Mouse (Mus musculus) cerebellum, postnatal 14 days (tissue): ENCODE measurements around the gene Cep170.
"Not testable (repeated sequence)": the region's sequence is repeated elsewhere in the genome, so short reads cannot be mapped to it uniquely, and the experiment has no call there.

Experiments
- DNase-seq, 2 experiments: peaks; one replicate each; pipeline ENCODE4 v3.0.0; 2021; ENCODE audit warnings: mixed read lengths in 2 of 2

The Cep170 gene

GRCm38 (mm10) chr1:176814036-176814420 is at the start of gene Cep170:
Gene Cep170, minus strand, starts transcription at chr1:176814067.
- peak; percentile 100 for DNase-seq

- DNase-seq, result peak; percentile 87 to 88
Measured at GRCm38 (mm10) chr1:176861981-176862644, 48.2 kb upstream of the Cep170 start.

- DNase-seq, result no peak
Measured at GRCm38 (mm10) chr1:176852813-176853590, 39.1 kb upstream of the Cep170 start.

- no peak for DNase-seq
Measured at GRCm38 (mm10) chr1:176851401-176851800, 37.5 kb upstream of the Cep170 start.

- DNase-seq, result no peak
Measured at GRCm38 (mm10) chr1:176849377-176849776, 35.5 kb upstream of the Cep170 start.

- no peak for DNase-seq
Measured at GRCm38 (mm10) chr1:176848613-176849290, 34.9 kb upstream of the Cep170 start.

GRCm38 (mm10) chr1:176847118-176847859 is 33.4 kb upstream of the Cep170 start:
- DNase-seq, result no peak

- DNase-seq, result no peak
Measured at GRCm38 (mm10) chr1:176845082-176845977, 31.5 kb upstream of the Cep170 start.

GRCm38 (mm10) chr1:176836562-176836961 is 22.7 kb upstream of the Cep170 start:
- not testable (repeated sequence) for DNase-seq

GRCm38 (mm10) chr1:176835501-176836294 is 21.8 kb upstream of the Cep170 start:
- DNase-seq, result peak in 1 of 2 experiments; percentile 19

GRCm38 (mm10) chr1:176834880-176835279 is 21.0 kb upstream of the Cep170 start:
- no peak for DNase-seq

GRCm38 (mm10) chr1:176833948-176834347 is 20.1 kb upstream of the Cep170 start:
- DNase-seq, result no peak

GRCm38 (mm10) chr1:176833257-176833656 is 19.4 kb upstream of the Cep170 start:
- DNase-seq, result no peak

- DNase-seq, result no peak
Measured at GRCm38 (mm10) chr1:176832607-176833006, 18.7 kb upstream of the Cep170 start.

GRCm38 (mm10) chr1:176832071-176832470 is 18.2 kb upstream of the Cep170 start:
- DNase-seq, result no peak

GRCm38 (mm10) chr1:176828666-176829065 is 14.8 kb upstream of the Cep170 start:
- no peak for DNase-seq

GRCm38 (mm10) chr1:176827945-176828485 is 14.1 kb upstream of the Cep170 start:
- DNase-seq, result no peak

- DNase-seq, result no peak
Measured at GRCm38 (mm10) chr1:176827365-176827764, 13.5 kb upstream of the Cep170 start.

GRCm38 (mm10) chr1:176826931-176827330 is 13.1 kb upstream of the Cep170 start:
- DNase-seq, result no peak

GRCm38 (mm10) chr1:176826186-176826585 is 12.3 kb upstream of the Cep170 start:
- DNase-seq, result no peak

- no peak for DNase-seq
Measured at GRCm38 (mm10) chr1:176825084-176825483, 11.2 kb upstream of the Cep170 start.
